Mouse (Mus musculus): Measurements from ENCODE around the gene Sipa1l2. TPM values are rescaled to one million over a fixed set of nuclear protein-coding genes. Genes with fewer than 3 reads are reported as not detected.

Gene Sipa1l2
- polyA plus RNA-seq, 1 experiment from 2014 or later, result 25.9 TPM

- 36% methylated on average over 6 of the region's 6 CpGs for WGBS
Measured at GRCm38 (mm10) chr8:125516115-125516905, 53.3 kb downstream of the Sipa1l2 start.

GRCm38 (mm10) chr8:125515665-125516064 lies 53.9 kb downstream of the Sipa1l2 start:
- no peak overlapping the region for H3K4me3 ChIP-seq
- WGBS, result 56% methylated on average over 8 of the region's 8 CpGs
- H3K27ac ChIP-seq, result no peak overlapping the region

More at GRCm38 (mm10) chr8:125516115-125516905, 53.3 kb downstream of the Sipa1l2 start:
- ATAC-seq (ENCODE audit: low FRiP score, low read depth), result no peak
- Histone ChIP-seq H3K27ac (no peak overlapping the region), H3K4me3 (no peak overlapping the region), H3K4me1 (peaks cover 20% of the 10 kb centered on the region), H3K36me3 (no peaks in the 10 kb centered on the region), H3K4me2 (replicated peaks) (no peak overlapping the region), H3K9ac (no peak overlapping the region), H3K9me3 (no peaks in the 10 kb centered on the region), H3K27me3 (replicated peaks) (no peaks in the 10 kb centered on the region)

DNA sequence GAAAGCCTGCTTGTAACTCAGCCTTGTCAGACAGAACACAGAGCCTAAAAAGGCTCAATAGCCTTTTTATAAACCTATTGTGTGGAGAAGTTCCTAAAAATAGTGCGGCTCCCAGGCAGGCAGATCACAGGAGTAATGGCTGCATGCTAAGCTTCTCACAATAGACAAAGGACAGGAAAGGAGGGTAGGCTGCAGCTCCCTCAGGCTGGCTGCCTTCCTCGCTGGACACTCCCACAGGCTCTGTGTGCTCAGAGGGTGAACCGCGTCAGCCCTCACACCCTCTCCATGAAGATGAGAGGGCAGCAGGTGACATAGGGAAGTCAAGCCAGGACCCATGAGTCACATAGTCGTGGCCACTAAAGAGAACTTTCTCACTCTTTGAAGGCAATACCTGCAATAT lies 55.7 kb downstream of the Sipa1l2 start:
- H3K27ac ChIP-seq, result no peak overlapping the region
- no peak overlapping the region for H3K4me3 ChIP-seq
- ATAC-seq (ENCODE audit: low FRiP score, low read depth), result no peak
- 13% methylated on average over 5 of the region's 5 CpGs for WGBS
- H3K27me3 ChIP-seq (replicated peaks), result no peaks in the 10 kb centered on the region
- no peak overlapping the region for H3K9ac ChIP-seq
- no peaks in the 10 kb centered on the region for H3K36me3 ChIP-seq
- H3K9me3 ChIP-seq, result no peaks in the 10 kb centered on the region
- peaks cover 29% of the 10 kb centered on the region for H3K4me1 ChIP-seq
- no peak overlapping the region for H3K4me2 ChIP-seq (replicated peaks)

More at GRCm38 (mm10) chr8:125515665-125516064, 53.9 kb downstream of the Sipa1l2 start:
- Histone ChIP-seq H3K4me1 (peaks cover 20% of the 10 kb centered on the region), H3K4me2 (replicated peaks) (no peak overlapping the region), H3K9ac (no peak overlapping the region), H3K9me3 (no peaks in the 10 kb centered on the region), H3K36me3 (no peaks in the 10 kb centered on the region), H3K27me3 (replicated peaks) (no peaks in the 10 kb centered on the region)
- no peak for ATAC-seq (ENCODE audit: low FRiP score, low read depth)

DNA sequence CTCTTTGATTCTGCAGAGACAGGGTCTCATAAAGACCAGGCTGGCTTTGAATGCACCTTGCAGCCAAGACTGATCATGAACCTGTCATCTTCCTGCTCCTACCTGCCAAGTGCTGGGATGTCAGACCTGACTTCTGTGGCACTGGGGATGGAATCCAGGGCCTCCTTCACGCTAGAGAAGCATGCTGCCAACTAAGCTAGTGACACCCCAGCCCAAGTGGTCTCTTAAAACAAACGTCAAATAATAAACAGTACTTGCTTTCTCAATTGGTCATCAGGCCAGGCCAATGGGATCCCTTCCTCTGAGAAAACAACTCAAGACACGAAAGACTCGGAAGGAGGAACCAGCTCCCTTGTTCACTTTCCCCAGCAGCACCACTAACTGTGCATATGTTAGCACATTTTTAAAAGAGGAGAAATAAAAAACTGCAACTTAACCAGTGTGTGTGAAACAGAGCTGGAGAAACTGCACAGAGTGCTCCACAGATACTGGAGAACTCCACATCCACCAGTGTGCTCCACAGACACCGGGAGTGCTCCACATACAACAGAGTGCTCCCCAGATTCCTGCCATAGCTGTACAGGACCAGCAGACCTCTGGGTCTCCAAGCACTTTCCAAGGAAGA lies 56.3 kb downstream of the Sipa1l2 start:
- Histone ChIP-seq H3K27me3 (replicated peaks) (no peaks in the 10 kb centered on the region), H3K4me2 (replicated peaks) (no peak overlapping the region), H3K4me3 (no peak overlapping the region), H3K9me3 (no peaks in the 10 kb centered on the region), H3K27ac (no peak overlapping the region), H3K9ac (no peak overlapping the region), H3K36me3 (no peaks in the 10 kb centered on the region), H3K4me1 (peaks cover 29% of the 10 kb centered on the region)
- ATAC-seq (ENCODE audit: low FRiP score, low read depth), result no peak
- WGBS, result 52% methylated on average over 5 of the region's 5 CpGs

GRCm38 (mm10) chr8:125512561-125512960 lies 57.0 kb downstream of the Sipa1l2 start:
- peaks cover 29% of the 10 kb centered on the region for H3K4me1 ChIP-seq
- no peak for ATAC-seq (ENCODE audit: low FRiP score, low read depth)
- no peaks in the 10 kb centered on the region for H3K36me3 ChIP-seq
- WGBS, result 82% methylated on average over 1 of the region's 1 CpGs
- no peaks in the 10 kb centered on the region for H3K27me3 ChIP-seq (replicated peaks)
- H3K4me3 ChIP-seq, result no peak overlapping the region
- H3K9me3 ChIP-seq, result no peaks in the 10 kb centered on the region
- H3K4me2 ChIP-seq (replicated peaks), result no peak overlapping the region
- H3K9ac ChIP-seq, result no peak overlapping the region
- H3K27ac ChIP-seq, result no peak overlapping the region

GRCm38 (mm10) chr8:125510861-125511668 lies 58.5 kb downstream of the Sipa1l2 start:
- Histone ChIP-seq H3K4me2 (replicated peaks) (no peak overlapping the region), H3K4me1 (peaks cover 35% of the 10 kb centered on the region), H3K27me3 (replicated peaks) (no peaks in the 10 kb centered on the region), H3K36me3 (no peaks in the 10 kb centered on the region), H3K9me3 (no peaks in the 10 kb centered on the region), H3K27ac (no peak overlapping the region), H3K4me3 (no peak overlapping the region), H3K9ac (no peak overlapping the region)
- ATAC-seq (ENCODE audit: low FRiP score, low read depth), result no peak
- 69% methylated on average over 14 of the region's 14 CpGs for WGBS

DNA sequence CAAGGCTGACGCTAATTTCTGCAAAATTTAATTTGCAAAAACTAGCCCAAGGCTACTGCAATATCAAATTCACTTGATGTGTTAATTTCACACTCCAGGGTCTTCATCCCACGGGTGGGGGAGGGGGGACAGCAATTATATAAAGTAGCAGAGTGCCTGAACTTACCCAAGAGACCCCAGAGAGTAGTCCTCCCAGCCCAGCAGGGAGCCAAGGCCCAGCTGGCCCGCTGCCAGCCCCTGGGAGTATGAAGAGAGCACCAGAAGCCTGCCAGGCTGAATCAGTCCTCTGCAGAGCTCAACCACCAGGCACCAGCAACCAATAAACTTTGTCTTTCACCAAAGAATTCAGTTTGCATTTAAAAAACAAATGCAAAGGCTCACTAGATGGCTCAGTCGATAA lies 59.8 kb downstream of the Sipa1l2 start:
- H3K4me1 ChIP-seq, result peaks cover 38% of the 10 kb centered on the region
- 29% methylated on average over 4 of the region's 4 CpGs for WGBS
- peak; percentile 54; the same call in 1 of the 2 replicates for ATAC-seq (ENCODE audit: low FRiP score, low read depth)
- H3K36me3 ChIP-seq, result no peaks in the 10 kb centered on the region
- no peak overlapping the region for H3K27ac ChIP-seq
- H3K4me3 ChIP-seq, result no peak overlapping the region
- H3K9me3 ChIP-seq, result no peaks in the 10 kb centered on the region
- H3K4me2 ChIP-seq (replicated peaks), result no peak overlapping the region
- no peaks in the 10 kb centered on the region for H3K27me3 ChIP-seq (replicated peaks)
- no peak overlapping the region for H3K9ac ChIP-seq

DNA sequence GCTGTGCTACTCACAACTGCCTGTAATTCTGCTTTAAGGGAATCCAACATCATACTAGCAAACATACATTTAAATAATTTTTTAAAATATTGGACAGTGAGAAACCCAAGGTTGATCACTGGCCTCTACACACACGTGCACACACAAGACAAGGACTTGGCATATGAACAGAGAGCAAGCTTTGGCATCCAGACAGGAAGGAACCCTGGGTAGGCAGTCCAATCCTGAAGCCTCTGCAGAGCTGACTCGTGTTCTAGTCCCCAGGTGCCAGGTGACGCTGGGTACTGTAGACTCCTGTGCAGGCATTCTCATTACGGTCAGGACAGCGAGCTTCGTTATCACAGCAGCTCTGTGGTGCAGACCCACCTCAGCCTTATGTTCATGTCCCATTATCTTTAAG lies 60.4 kb downstream of the Sipa1l2 start:
- Histone ChIP-seq H3K4me2 (replicated peaks) (no peak overlapping the region), H3K4me1 (peaks cover 38% of the 10 kb centered on the region), H3K9me3 (no peaks in the 10 kb centered on the region), H3K36me3 (no peaks in the 10 kb centered on the region), H3K4me3 (no peak overlapping the region), H3K27ac (no peak overlapping the region), H3K9ac (no peak overlapping the region), H3K27me3 (replicated peaks) (no peaks in the 10 kb centered on the region)
- 81% methylated on average over 6 of the region's 6 CpGs for WGBS
- ATAC-seq (ENCODE audit: low FRiP score, low read depth), result no peak

DNA sequence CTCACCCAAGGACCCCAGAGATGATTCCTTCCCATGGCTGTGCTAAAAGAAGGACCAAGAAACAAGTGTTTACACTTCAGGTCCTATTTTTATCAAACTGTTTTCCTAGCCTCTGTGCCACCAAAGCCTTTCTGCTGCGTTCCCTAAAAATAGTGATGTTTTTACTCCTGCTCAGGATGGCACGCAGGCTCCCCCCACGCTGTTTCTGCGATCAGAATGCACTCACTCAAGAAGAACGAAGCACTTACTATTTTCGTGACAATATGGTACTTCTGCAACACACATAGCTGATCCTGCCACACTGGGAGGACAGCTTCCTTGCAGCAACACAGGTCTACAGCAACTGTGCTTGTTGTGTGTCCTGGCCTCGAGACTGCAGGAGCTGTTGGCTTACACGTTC lies 62.3 kb downstream of the Sipa1l2 start:
- no peak for ATAC-seq (ENCODE audit: low FRiP score, low read depth)
- no peaks in the 10 kb centered on the region for H3K9me3 ChIP-seq
- H3K4me2 ChIP-seq (replicated peaks), result no peak overlapping the region
- no peak overlapping the region for H3K9ac ChIP-seq
- H3K27ac ChIP-seq, result no peak overlapping the region
- H3K4me1 ChIP-seq, result peaks cover 35% of the 10 kb centered on the region
- H3K27me3 ChIP-seq (replicated peaks), result no peaks in the 10 kb centered on the region
- H3K4me3 ChIP-seq, result no peak overlapping the region
- no peaks in the 10 kb centered on the region for H3K36me3 ChIP-seq
- 81% methylated on average over 8 of the region's 8 CpGs for WGBS

DNA sequence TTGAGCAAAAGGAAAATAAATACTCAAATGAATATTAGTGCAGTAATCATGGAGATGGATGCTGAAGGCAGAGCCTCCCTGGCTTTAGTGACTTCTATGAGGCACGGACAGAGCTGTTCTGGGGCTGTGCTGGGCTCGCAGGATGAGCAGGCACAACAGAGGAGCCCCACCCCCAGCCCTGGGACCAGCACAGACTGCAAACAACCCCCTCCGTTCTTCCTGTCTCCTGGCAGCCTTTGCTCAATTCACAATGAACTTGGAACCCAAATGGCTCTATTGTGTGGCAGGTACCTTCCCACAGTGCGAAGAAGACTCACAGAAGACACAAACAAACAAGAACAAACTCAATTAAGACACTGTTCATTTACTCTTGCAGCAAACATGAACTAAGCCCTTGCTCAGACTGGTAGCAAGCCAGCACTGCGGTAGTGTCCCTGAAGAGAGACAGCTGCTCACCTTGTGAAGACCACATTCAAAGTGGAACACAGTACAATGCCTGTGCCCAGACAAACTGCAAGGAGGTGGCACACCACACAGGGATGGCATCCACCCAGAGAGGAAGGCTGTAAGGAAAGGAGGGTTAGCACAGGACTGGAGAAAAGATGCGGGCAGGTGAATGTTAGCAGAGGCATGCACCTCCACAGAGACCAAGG lies 64.9 kb downstream of the Sipa1l2 start:
- Histone ChIP-seq H3K27ac (no peak overlapping the region), H3K4me2 (replicated peaks) (no peak overlapping the region), H3K4me3 (no peak overlapping the region), H3K9me3 (no peaks in the 10 kb centered on the region), H3K9ac (no peak overlapping the region), H3K4me1 (peaks cover 36% of the 10 kb centered on the region), H3K27me3 (replicated peaks) (no peaks in the 10 kb centered on the region), H3K36me3 (no peaks in the 10 kb centered on the region)
- ATAC-seq (ENCODE audit: low FRiP score, low read depth), result no peak
- WGBS, result 33% methylated on average over 6 of the region's 6 CpGs

DNA sequence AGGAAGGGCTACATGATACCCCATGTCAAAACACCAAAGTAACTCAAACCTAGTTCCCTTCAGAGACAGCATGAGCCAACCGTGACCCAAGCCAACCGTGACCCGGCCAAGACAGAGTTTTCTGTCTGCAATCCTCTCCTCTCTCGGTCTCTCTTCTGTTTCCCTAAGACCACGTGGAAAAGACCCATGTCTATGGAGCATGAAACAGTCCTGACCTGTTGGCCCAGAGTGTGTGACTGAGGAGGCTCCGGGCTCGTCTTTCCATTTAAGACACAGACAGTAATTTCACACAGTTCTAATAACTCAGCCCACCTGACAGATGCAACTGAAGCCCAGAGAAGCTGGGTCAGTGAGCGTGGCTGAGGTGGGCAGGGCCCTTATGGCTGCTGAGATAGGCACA lies 65.8 kb downstream of the Sipa1l2 start:
- Histone ChIP-seq H3K4me1 (peaks cover 36% of the 10 kb centered on the region), H3K27ac (no peak overlapping the region)
- WGBS, result 69% methylated on average over 8 of the region's 8 CpGs

GRCm38 (mm10) chr8:125502828-125503227 lies 66.8 kb downstream of the Sipa1l2 start:
- H3K27ac ChIP-seq, result no peak overlapping the region
- WGBS, result 86% methylated on average over 3 of the region's 3 CpGs
- no peaks in the 10 kb centered on the region for H3K36me3 ChIP-seq
- no peaks in the 10 kb centered on the region for H3K27me3 ChIP-seq (replicated peaks)
- H3K4me2 ChIP-seq (replicated peaks), result no peak overlapping the region
- peaks cover 44% of the 10 kb centered on the region for H3K4me1 ChIP-seq
- H3K4me3 ChIP-seq, result no peak overlapping the region
- ATAC-seq (ENCODE audit: low FRiP score, low read depth), result no peak
- H3K9ac ChIP-seq, result no peak overlapping the region
- no peaks in the 10 kb centered on the region for H3K9me3 ChIP-seq

More for the DNA sequence above, 65.8 kb downstream of the Sipa1l2 start:
- H3K9me3 ChIP-seq, result no peaks in the 10 kb centered on the region
- no peaks in the 10 kb centered on the region for H3K27me3 ChIP-seq (replicated peaks)
- no peaks in the 10 kb centered on the region for H3K36me3 ChIP-seq
- no peak for ATAC-seq (ENCODE audit: low FRiP score, low read depth)
- no peak overlapping the region for H3K9ac ChIP-seq
- H3K4me3 ChIP-seq, result no peak overlapping the region
- no peak overlapping the region for H3K4me2 ChIP-seq (replicated peaks)

Data from neural tube, embryonic 12.5 days (tissue).